Mouse (Mus musculus): Measurements from ENCODE around the gene Cox7c. TPM values are rescaled to one million over a fixed set of nuclear protein-coding genes. Genes with fewer than 3 reads are reported as not detected.
"Not testable (repeated sequence)": the region's sequence is repeated elsewhere in the genome, so short reads cannot be mapped to it uniquely, and the experiment has no call there.

Gene Cox7c
- total RNA-seq (2021) = 100 to 1,000 TPM; 360 to 365 TPM

GRCm38 (mm10) chr13:86046254-86046951 lies at the start of gene Cox7c:
TSS of gene Cox7c (minus strand) at chr13:86046904.
- DNase-seq = peak; percentile 82 to 83

- DNase-seq = no peak
Measured at GRCm38 (mm10) chr13:86068011-86068724, 21.5 kb upstream of the Cox7c start.

- no peak for DNase-seq
Measured at GRCm38 (mm10) chr13:86067508-86067907, 20.8 kb upstream of the Cox7c start.

- not testable (repeated sequence) for DNase-seq
Measured at GRCm38 (mm10) chr13:86054091-86054490, 7.4 kb upstream of the Cox7c start.

- DNase-seq = no peak
Measured at GRCm38 (mm10) chr13:86004907-86005675, 41.6 kb downstream of the Cox7c start.
